Mouse (Mus musculus) G1E (cell line): ENCODE data around the gene Isyna1.

Source experiments
- CTCF ChIP-seq: IDR thresholded peaks from 2 replicates; pipeline ENCODE4 v1.5.1; 2012; ENCODE audit warnings: low read depth, low read length, inconsistent platforms, mixed read lengths
- GATA1 ChIP-seq: IDR thresholded peaks from 2 replicates; pipeline ENCODE4 v1.6.1; 2012; ENCODE audit warnings: borderline replicate concordance, low read length, inconsistent platforms, mixed read lengths
- POLR2AphosphoS5 ChIP-seq: IDR thresholded peaks from 2 replicates; pipeline ENCODE4 v1.6.1; 2012; ENCODE audit warnings: low read depth, low read length, inconsistent platforms; ENCODE audit not compliant: insufficient replicate concordance

DNA sequence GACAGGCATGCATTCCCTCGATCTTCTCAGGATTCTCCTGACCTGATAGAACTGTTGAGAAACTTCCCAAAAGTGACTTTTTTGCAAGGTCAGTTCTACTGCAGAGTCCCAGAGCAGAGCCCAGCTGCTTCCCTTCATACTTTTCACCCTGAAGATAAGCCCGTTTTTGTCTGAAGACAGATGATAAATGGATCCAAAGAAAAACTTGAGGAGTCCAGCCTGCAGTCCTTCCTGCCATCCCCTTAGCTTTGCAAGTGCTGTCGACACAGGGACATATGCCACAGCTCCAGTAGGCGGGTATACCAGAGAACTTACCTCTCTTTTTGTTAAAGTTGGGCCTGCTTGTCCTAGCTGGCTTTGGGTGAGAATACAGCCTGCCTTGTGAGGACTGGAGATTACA lies 32.8 kb upstream of the Isyna1 start:
- no peak for TF ChIP-seq CTCF
- no peak for TF ChIP-seq POLR2AphosphoS5
- TF ChIP-seq GATA1, result no peak
